Mouse (Mus musculus): ENCODE data around the gene Hoxd12. TPM values are rescaled to one million over a fixed set of nuclear protein-coding genes. Genes with fewer than 3 reads are reported as not detected.
A peak's percentile ranks its signal among the peaks of the same experiment; 100 is the strongest.

The Hoxd12 gene
- total and polyA plus RNA-seq, 3 experiments: not detected

DNA sequence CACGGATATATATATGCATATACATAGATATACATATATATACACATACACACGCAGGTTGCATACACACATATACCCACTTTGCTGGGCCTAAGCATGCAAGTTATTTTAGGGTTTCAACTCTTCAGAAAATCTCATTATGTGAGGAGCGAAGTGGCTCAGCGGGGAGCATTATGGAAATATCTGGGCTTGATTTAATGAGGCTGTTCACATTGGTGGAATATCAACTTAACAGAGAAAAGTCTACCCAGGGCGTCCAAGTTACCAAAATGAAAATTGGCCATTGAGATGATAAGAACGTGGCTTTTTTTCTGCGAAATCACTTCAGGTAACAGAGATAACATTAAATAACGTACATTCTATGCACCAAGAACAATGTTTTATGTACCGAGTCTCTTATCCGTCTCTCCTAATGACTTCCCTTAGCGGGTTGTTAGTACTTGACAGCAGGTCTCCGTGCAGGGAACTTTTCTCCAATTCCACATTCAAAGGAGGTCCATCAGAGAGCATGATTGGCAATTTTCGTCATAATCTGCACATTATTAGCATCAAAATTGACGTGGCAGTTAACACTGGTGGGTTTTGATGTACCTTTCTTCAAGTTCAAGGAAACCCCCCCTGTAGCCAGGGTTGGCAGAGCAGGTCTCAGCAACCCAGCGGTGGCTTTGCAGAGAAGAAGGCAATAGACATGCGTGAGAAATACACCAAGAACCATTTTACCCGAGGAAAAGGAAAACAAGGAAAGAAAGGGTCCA, 20.9 kb upstream of the Hoxd12 start:
- H3K27me3 ChIP-seq (ENCODE audit: insufficient read depth, low read length): peaks cover 19% of the 10 kb centered on the region; the same call in 1 of the 2 replicates
- H3K4me1 ChIP-seq (ENCODE audit: insufficient read depth, low read depth, low read length): no peaks in the 10 kb centered on the region
- ATAC-seq (ENCODE audit: extremely low read depth, insufficient number of reproducible peaks, low FRiP score, poor library complexity, severe bottlenecking): no peak
- H3K36me3 ChIP-seq (replicated peaks): no peaks in the 10 kb centered on the region
- no peak for DNase-seq (ENCODE audit: low spot score)
- peaks cover 21% of the 10 kb centered on the region for H3K9me3 ChIP-seq (replicated peaks)
- TF ChIP-seq CTCF (IDR thresholded peaks at IDR 0.05; ENCODE audit: low read depth, low read length): no peak
- TF ChIP-seq GATA2 (IDR thresholded peaks at IDR 0.05; ENCODE audit: borderline replicate concordance, low read depth, low read length): no peak
- TF ChIP-seq POLR2AphosphoS5 (IDR thresholded peaks at IDR 0.05; ENCODE audit: insufficient replicate concordance, low read depth, low read length): no peak
- TF ChIP-seq TAL1 (conservative IDR thresholded peaks at IDR 0.05; ENCODE audit: low read depth, low read length): no peak
- TF ChIP-seq GATA1 (IDR thresholded peaks at IDR 0.05; ENCODE audit: borderline replicate concordance, low read length): no peak
- no peak overlapping the region for H3K4me3 ChIP-seq (ENCODE audit: low read depth, low read length)

DNA sequence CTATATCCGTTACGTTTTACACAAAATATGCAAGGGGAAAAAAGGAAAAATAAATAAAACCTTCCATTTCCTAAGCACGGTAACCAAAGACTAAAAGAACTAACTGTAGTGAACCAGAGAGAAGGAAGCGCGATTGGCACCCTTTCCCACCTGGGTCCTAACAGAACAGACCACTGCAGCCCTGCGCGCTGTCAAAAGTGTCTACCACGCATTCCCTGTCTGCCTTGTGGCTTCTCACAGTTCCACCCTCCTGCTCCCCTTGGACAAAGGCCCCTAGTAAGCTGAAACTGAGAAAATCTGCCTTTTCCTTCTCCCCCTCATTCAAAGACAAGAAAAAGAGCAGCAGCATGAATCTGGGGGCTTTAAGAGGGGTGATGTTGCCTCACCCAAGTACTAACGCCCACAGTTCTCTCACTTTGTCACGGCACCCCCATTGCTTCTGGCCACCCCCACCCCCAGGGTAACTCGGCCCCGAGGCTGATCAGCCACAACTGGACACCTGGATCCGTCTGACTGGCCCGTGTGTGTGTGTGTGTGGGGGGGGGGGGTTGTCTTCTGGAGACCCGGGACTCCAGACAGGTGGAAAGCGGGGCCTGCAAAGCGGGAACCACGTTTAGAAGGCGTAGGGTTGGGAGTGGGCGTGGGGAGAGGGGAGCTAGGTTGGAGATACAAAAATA, 19.9 kb upstream of the Hoxd12 start:
- Histone ChIP-seq H3K9me3 (replicated peaks) (peaks cover 23% of the 10 kb centered on the region), H3K36me3 (replicated peaks) (no peaks in the 10 kb centered on the region), H3K4me3 (ENCODE audit: low read depth, low read length) (no peak overlapping the region), H3K27me3 (ENCODE audit: insufficient read depth, low read length) (peaks cover 25% of the 10 kb centered on the region; the same call in 1 of the 2 replicates), H3K4me1 (ENCODE audit: insufficient read depth, low read depth, low read length) (no peaks in the 10 kb centered on the region)
- ATAC-seq (ENCODE audit: extremely low read depth, insufficient number of reproducible peaks, low FRiP score, poor library complexity, severe bottlenecking) (no peak), DNase-seq (ENCODE audit: low spot score) (no peak)
- TF ChIP-seq TAL1 (conservative IDR thresholded peaks at IDR 0.05; ENCODE audit: low read depth, low read length) (no peak), CTCF (IDR thresholded peaks at IDR 0.05; ENCODE audit: low read depth, low read length) (no peak), GATA1 (IDR thresholded peaks at IDR 0.05; ENCODE audit: borderline replicate concordance, low read length) (no peak), POLR2AphosphoS5 (IDR thresholded peaks at IDR 0.05; ENCODE audit: insufficient replicate concordance, low read depth, low read length) (no peak), GATA2 (IDR thresholded peaks at IDR 0.05; ENCODE audit: borderline replicate concordance, low read depth, low read length) (no peak)

DNA sequence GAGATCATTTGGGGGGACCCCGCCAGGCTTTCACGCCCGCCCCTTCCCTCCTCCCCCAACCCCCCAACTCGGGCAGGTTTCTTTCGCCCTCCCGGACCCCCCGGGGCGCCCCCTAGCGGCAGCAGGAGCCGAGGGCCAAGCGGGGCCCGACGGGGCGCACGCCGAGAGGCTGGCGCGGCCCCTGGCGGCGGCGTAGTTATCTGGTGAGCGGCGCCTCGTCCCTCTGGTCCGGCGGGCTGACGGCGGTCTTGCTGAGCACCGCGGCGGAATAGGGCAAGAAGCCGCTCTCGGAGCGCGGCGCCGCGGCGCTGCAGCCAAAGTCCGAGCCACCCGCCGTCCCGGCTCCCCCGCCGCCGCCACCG, 19.4 kb upstream of the Hoxd12 start:
- H3K4me3 ChIP-seq (ENCODE audit: low read depth, low read length): no peak overlapping the region
- peaks cover 25% of the 10 kb centered on the region; the same call in 1 of the 2 replicates for H3K27me3 ChIP-seq (ENCODE audit: insufficient read depth, low read length)
- TF ChIP-seq GATA2 (IDR thresholded peaks at IDR 0.05; ENCODE audit: borderline replicate concordance, low read depth, low read length): no peak
- no peak for TF ChIP-seq TAL1 (conservative IDR thresholded peaks at IDR 0.05; ENCODE audit: low read depth, low read length)
- no peak for TF ChIP-seq POLR2AphosphoS5 (IDR thresholded peaks at IDR 0.05; ENCODE audit: insufficient replicate concordance, low read depth, low read length)
- no peak for TF ChIP-seq CTCF (IDR thresholded peaks at IDR 0.05; ENCODE audit: low read depth, low read length)
- no peak for DNase-seq (ENCODE audit: low spot score)
- no peaks in the 10 kb centered on the region for H3K4me1 ChIP-seq (ENCODE audit: insufficient read depth, low read depth, low read length)
- H3K9me3 ChIP-seq (replicated peaks): peaks cover 23% of the 10 kb centered on the region
- ATAC-seq (ENCODE audit: extremely low read depth, insufficient number of reproducible peaks, low FRiP score, poor library complexity, severe bottlenecking): no peak
- H3K36me3 ChIP-seq (replicated peaks): no peaks in the 10 kb centered on the region

DNA sequence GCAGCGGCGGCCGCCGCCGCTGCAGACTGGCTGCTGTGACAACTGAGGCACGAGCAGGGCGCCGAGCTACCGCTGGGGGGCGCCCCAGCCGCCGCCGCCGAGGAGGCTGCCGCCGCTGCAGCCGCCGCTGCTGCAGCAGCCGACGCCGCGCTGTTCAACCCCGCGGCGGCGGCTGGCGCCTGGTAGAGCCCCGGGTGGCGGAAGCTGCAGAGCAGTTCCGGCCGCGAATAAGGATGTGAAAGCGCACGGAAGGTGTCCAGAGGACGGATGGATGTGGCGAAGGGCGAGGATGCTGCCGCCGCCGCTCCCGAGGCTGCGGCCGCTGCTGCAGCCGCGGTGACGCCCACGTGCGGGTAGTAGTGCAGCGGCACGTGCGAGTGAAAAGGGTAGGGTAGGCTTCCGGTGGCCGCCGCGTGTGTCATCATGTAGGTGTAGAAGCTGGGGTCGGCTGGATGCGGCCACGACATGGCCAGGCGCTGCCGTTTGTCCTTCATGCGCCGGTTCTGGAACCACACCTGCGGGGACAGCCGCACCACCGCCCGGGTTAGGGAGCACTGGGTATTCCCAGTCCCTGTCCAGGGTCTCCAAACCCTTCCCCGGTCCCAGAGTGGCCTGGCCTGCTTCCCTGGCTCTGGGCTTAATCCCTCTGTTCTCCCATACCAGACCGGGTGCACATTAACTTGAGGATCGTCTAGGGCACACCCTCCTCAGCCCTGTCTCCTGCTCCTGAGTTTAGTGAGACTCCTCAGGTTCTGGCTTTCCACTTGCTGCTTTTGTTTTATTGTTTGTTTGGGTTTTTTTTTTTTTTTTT, 18.8 kb upstream of the Hoxd12 start:
- H3K36me3 ChIP-seq (replicated peaks): no peaks in the 10 kb centered on the region
- ATAC-seq (ENCODE audit: extremely low read depth, insufficient number of reproducible peaks, low FRiP score, poor library complexity, severe bottlenecking) (no peak), DNase-seq (ENCODE audit: low spot score) (no peak)
- peaks cover 31% of the 10 kb centered on the region for H3K27me3 ChIP-seq (ENCODE audit: insufficient read depth, low read length)
- H3K4me3 ChIP-seq (ENCODE audit: low read depth, low read length): peak overlapping the region; percentile 35; the same call in 1 of the 2 replicates
- H3K9me3 ChIP-seq (replicated peaks): peaks cover 23% of the 10 kb centered on the region
- no peaks in the 10 kb centered on the region for H3K4me1 ChIP-seq (ENCODE audit: insufficient read depth, low read depth, low read length)
- no peak for TF ChIP-seq TAL1 (conservative IDR thresholded peaks at IDR 0.05; ENCODE audit: low read depth, low read length)

DNA sequence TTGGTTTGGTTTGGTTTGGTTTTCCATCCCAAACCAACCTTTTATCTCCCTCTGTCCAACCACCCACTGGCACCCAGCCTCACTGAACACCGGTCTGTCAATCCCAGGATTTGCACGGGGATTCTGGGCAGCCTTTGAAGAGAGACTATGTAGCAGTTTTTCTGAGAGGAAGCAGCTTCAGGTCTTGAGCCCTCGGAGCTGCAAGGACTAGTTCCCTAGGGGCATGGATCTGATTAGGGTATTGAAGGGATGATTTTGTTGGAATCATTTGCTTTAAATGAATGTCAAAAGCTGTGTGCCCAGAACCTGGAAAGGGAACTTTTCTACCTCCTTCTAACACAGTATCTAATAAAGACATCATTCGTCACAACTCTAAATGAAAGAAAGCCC, 18.2 kb upstream of the Hoxd12 start:
- DNase-seq (ENCODE audit: low spot score) (no peak), ATAC-seq (ENCODE audit: extremely low read depth, insufficient number of reproducible peaks, low FRiP score, poor library complexity, severe bottlenecking) (no peak)
- peaks cover 23% of the 10 kb centered on the region for H3K9me3 ChIP-seq (replicated peaks)
- TF ChIP-seq GATA1 (IDR thresholded peaks at IDR 0.05; ENCODE audit: borderline replicate concordance, low read length) (no peak), CTCF (IDR thresholded peaks at IDR 0.05; ENCODE audit: low read depth, low read length) (no peak), POLR2AphosphoS5 (IDR thresholded peaks at IDR 0.05; ENCODE audit: insufficient replicate concordance, low read depth, low read length) (no peak), TAL1 (conservative IDR thresholded peaks at IDR 0.05; ENCODE audit: low read depth, low read length) (no peak), GATA2 (IDR thresholded peaks at IDR 0.05; ENCODE audit: borderline replicate concordance, low read depth, low read length) (no peak)
- no peaks in the 10 kb centered on the region for H3K36me3 ChIP-seq (replicated peaks)
- no peaks in the 10 kb centered on the region for H3K4me1 ChIP-seq (ENCODE audit: insufficient read depth, low read depth, low read length)
- H3K27me3 ChIP-seq (ENCODE audit: insufficient read depth, low read length): peaks cover 36% of the 10 kb centered on the region
- no peak overlapping the region for H3K4me3 ChIP-seq (ENCODE audit: low read depth, low read length)
